Mouse (Mus musculus) limb, embryonic 11.5 days (tissue): ENCODE measurements at regions not wholly inside any gene's neighbourhood (a gene's known extent, or its start where the extent isn't known, plus 50 kb on each side); places are given as distances from the start of the nearest gene placed in this dataset. TPM values are rescaled to one million over a fixed set of nuclear protein-coding genes. Genes with fewer than 3 reads are reported as not detected.

Experiments
- microRNA counts: library from miRNA; unstranded; fragments of <30 nt; microRNA quantifications from one replicate; lab custom pipeline; 2016
- microRNA-seq: library from miRNA; unstranded; fragments of <30 nt; microRNA quantifications from one replicate; pipeline ENCODE4, GENCODE M21; 2016

MicroRNAs in the stretch of these regions (microRNA counts, 519-probe panel; counts per million panel counts)
- microRNA mmu-miR-325 (lab: Ali Mortazavi, UCI): not detected

Small RNA genes in the stretch of these regions (microRNA-seq; reads per million reads assigned to microRNA genes)
- gene Mir325: 134 reads per million, percentile 53 among the genes with 10 or more reads in this experiment
